Mouse (Mus musculus): ENCODE results near the gene Mapk8ip1.

DNA sequence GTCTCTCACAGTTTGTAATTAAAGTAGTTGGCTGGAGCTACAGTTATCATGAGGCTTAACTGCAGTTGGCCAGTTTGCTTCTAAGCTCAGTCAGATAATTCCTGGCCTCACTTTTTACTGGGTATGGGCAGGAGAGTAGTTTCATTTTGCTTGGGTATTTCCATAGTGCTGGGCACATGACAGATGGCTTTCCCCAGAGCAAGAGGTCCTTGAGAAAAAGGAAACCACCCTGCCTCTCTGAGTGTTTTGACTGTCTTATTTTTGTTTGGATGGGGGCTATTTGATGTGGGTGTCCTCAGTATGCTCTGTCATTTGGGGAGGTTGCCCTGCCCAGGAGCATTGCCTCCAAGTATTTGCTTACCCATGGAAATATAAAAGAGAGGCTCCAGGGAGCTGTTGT is 58.6 kb downstream of the Mapk8ip1 start:
- no peak for TF ChIP-seq CTCF (IDR thresholded peaks at IDR 0.05; ENCODE audit: insufficient read depth, low read length)
- TF ChIP-seq POLR2A (IDR thresholded peaks at IDR 0.05; ENCODE audit: borderline replicate concordance, extremely low read depth, low read depth, low read length) = no peak
